Mouse (Mus musculus): Measurements from ENCODE around the gene Plpp6. TPM values are rescaled to one million over a fixed set of nuclear protein-coding genes. Genes with fewer than 3 reads are reported as not detected.
A peak's percentile ranks its signal among the peaks of the same experiment; 100 is the strongest.

Plpp6 gene
- polyA plus RNA-seq, 1 experiment from 2014 or later, result 8.8 TPM

- H3K9ac ChIP-seq (ENCODE audit: low read length), result 0 out of 2 replicates have a peak overlapping the region, but pooled peaks have one; percentile 4
- peaks cover 11% of the 10 kb centered on the region for H3K4me1 ChIP-seq (ENCODE audit: control insufficient read depth, insufficient read depth, low read length)
- 29% methylated on average over 9 of the region's 9 CpGs for WGBS
- no peak overlapping the region for H3K4me3 ChIP-seq (ENCODE audit: low read length)
- peak overlapping the region; percentile 87 for H3K27ac ChIP-seq (ENCODE audit: low read length)
- no peak overlapping the region for H3K4me2 ChIP-seq (ENCODE audit: low read depth, low read length)
- H3K36me3 ChIP-seq (ENCODE audit: control insufficient read depth, insufficient read depth), result no peaks in the 10 kb centered on the region
- peak; percentile 92 for ATAC-seq (replicated peaks; ENCODE audit: extremely low read depth, insufficient read depth, low FRiP score)
- no peaks in the 10 kb centered on the region for H3K9me3 ChIP-seq (replicated peaks; ENCODE audit: control insufficient read depth, low read length)
- no peaks in the 10 kb centered on the region for H3K27me3 ChIP-seq (ENCODE audit: control insufficient read depth, insufficient read depth, low read length)
Observed at GRCm38 (mm10) chr19:28940135-28940874, 23.4 kb upstream of the Plpp6 start.

GRCm38 (mm10) chr19:28941271-28941670 lies 22.5 kb upstream of the Plpp6 start:
- no peaks in the 10 kb centered on the region for H3K9me3 ChIP-seq (replicated peaks; ENCODE audit: control insufficient read depth, low read length)
- ATAC-seq (replicated peaks; ENCODE audit: extremely low read depth, insufficient read depth, low FRiP score), result no peak
- WGBS, result 49% methylated on average over 4 of the region's 4 CpGs

GRCm38 (mm10) chr19:28946782-28947181 lies 17.0 kb upstream of the Plpp6 start:
- Histone ChIP-seq H3K9ac (ENCODE audit: low read length) (no peak overlapping the region), H3K4me1 (ENCODE audit: control insufficient read depth, insufficient read depth, low read length) (peaks cover 12% of the 10 kb centered on the region), H3K4me2 (ENCODE audit: low read depth, low read length) (peak overlapping the region; percentile 30; the same call in 1 of the 2 replicates), H3K4me3 (ENCODE audit: low read length) (no peak overlapping the region), H3K9me3 (replicated peaks; ENCODE audit: control insufficient read depth, low read length) (no peaks in the 10 kb centered on the region), H3K27me3 (ENCODE audit: control insufficient read depth, insufficient read depth, low read length) (no peaks in the 10 kb centered on the region), H3K27ac (ENCODE audit: low read length) (peak overlapping the region; percentile 85), H3K36me3 (ENCODE audit: control insufficient read depth, insufficient read depth) (peaks cover 4% of the 10 kb centered on the region)
- ATAC-seq (replicated peaks; ENCODE audit: extremely low read depth, insufficient read depth, low FRiP score), result peak; percentile 83
- WGBS, result 7% methylated on average over 4 of the region's 4 CpGs

More at GRCm38 (mm10) chr19:28941271-28941670, 22.5 kb upstream of the Plpp6 start:
- H3K27me3 ChIP-seq (ENCODE audit: control insufficient read depth, insufficient read depth, low read length), result no peaks in the 10 kb centered on the region
- peak overlapping the region; percentile 87 for H3K27ac ChIP-seq (ENCODE audit: low read length)
- peaks cover 12% of the 10 kb centered on the region for H3K4me1 ChIP-seq (ENCODE audit: control insufficient read depth, insufficient read depth, low read length)
- no peak overlapping the region for H3K9ac ChIP-seq (ENCODE audit: low read length)
- no peak overlapping the region for H3K4me3 ChIP-seq (ENCODE audit: low read length)
- no peak overlapping the region for H3K4me2 ChIP-seq (ENCODE audit: low read depth, low read length)
- no peaks in the 10 kb centered on the region for H3K36me3 ChIP-seq (ENCODE audit: control insufficient read depth, insufficient read depth)

GRCm38 (mm10) chr19:28947311-28947710 lies 16.4 kb upstream of the Plpp6 start:
- H3K27ac ChIP-seq (ENCODE audit: low read length), result peak overlapping the region; percentile 85
- H3K27me3 ChIP-seq (ENCODE audit: control insufficient read depth, insufficient read depth, low read length), result no peaks in the 10 kb centered on the region
- no peak overlapping the region for H3K4me3 ChIP-seq (ENCODE audit: low read length)
- ATAC-seq (replicated peaks; ENCODE audit: extremely low read depth, insufficient read depth, low FRiP score), result no peak
- H3K9ac ChIP-seq (ENCODE audit: low read length), result no peak overlapping the region
- peaks cover 12% of the 10 kb centered on the region for H3K4me1 ChIP-seq (ENCODE audit: control insufficient read depth, insufficient read depth, low read length)
- WGBS, result 17% methylated on average over 2 of the region's 2 CpGs
- H3K4me2 ChIP-seq (ENCODE audit: low read depth, low read length), result no peak overlapping the region
- peaks cover 4% of the 10 kb centered on the region for H3K36me3 ChIP-seq (ENCODE audit: control insufficient read depth, insufficient read depth)
- no peaks in the 10 kb centered on the region for H3K9me3 ChIP-seq (replicated peaks; ENCODE audit: control insufficient read depth, low read length)

GRCm38 (mm10) chr19:28951251-28951650 lies 12.5 kb upstream of the Plpp6 start:
- 80% methylated on average over 5 of the region's 5 CpGs for WGBS
- H3K27me3 ChIP-seq (ENCODE audit: control insufficient read depth, insufficient read depth, low read length), result no peaks in the 10 kb centered on the region
- no peak overlapping the region for H3K27ac ChIP-seq (ENCODE audit: low read length)
- ATAC-seq (replicated peaks; ENCODE audit: extremely low read depth, insufficient read depth, low FRiP score), result no peak
- H3K9ac ChIP-seq (ENCODE audit: low read length), result no peak overlapping the region
- no peaks in the 10 kb centered on the region for H3K9me3 ChIP-seq (replicated peaks; ENCODE audit: control insufficient read depth, low read length)
- H3K4me3 ChIP-seq (ENCODE audit: low read length), result no peak overlapping the region
- H3K4me2 ChIP-seq (ENCODE audit: low read depth, low read length), result no peak overlapping the region
- H3K4me1 ChIP-seq (ENCODE audit: control insufficient read depth, insufficient read depth, low read length), result peaks cover 12% of the 10 kb centered on the region
- peaks cover 4% of the 10 kb centered on the region for H3K36me3 ChIP-seq (ENCODE audit: control insufficient read depth, insufficient read depth)

GRCm38 (mm10) chr19:28963113-28963512 lies 640 bp upstream of the Plpp6 start:
- H3K9me3 ChIP-seq (replicated peaks; ENCODE audit: control insufficient read depth, low read length), result no peaks in the 10 kb centered on the region
- H3K4me1 ChIP-seq (ENCODE audit: control insufficient read depth, insufficient read depth, low read length), result peaks cover 22% of the 10 kb centered on the region
- peak overlapping the region; percentile 83 for H3K9ac ChIP-seq (ENCODE audit: low read length)
- 31% methylated on average over 3 of the region's 3 CpGs for WGBS
- H3K4me3 ChIP-seq (ENCODE audit: low read length), result peak overlapping the region; percentile 65
- H3K27me3 ChIP-seq (ENCODE audit: control insufficient read depth, insufficient read depth, low read length), result no peaks in the 10 kb centered on the region
- no peak for ATAC-seq (replicated peaks; ENCODE audit: extremely low read depth, insufficient read depth, low FRiP score)
- H3K27ac ChIP-seq (ENCODE audit: low read length), result peak overlapping the region; percentile 95
- peak overlapping the region; percentile 73 for H3K4me2 ChIP-seq (ENCODE audit: low read depth, low read length)
- no peaks in the 10 kb centered on the region for H3K36me3 ChIP-seq (ENCODE audit: control insufficient read depth, insufficient read depth)

- H3K4me1 ChIP-seq (ENCODE audit: control insufficient read depth, insufficient read depth, low read length), result peaks cover 22% of the 10 kb centered on the region
- H3K9me3 ChIP-seq (replicated peaks; ENCODE audit: control insufficient read depth, low read length), result no peaks in the 10 kb centered on the region
- no peaks in the 10 kb centered on the region for H3K27me3 ChIP-seq (ENCODE audit: control insufficient read depth, insufficient read depth, low read length)
- H3K36me3 ChIP-seq (ENCODE audit: control insufficient read depth, insufficient read depth), result no peaks in the 10 kb centered on the region
- H3K27ac ChIP-seq (ENCODE audit: low read length), result peak overlapping the region; percentile 95
- WGBS, result 3% methylated on average over 4 of the region's 4 CpGs
- peak overlapping the region; percentile 65 for H3K4me3 ChIP-seq (ENCODE audit: low read length)
- peak overlapping the region; percentile 83 for H3K9ac ChIP-seq (ENCODE audit: low read length)
- H3K4me2 ChIP-seq (ENCODE audit: low read depth, low read length), result peak overlapping the region; percentile 73
- ATAC-seq (replicated peaks; ENCODE audit: extremely low read depth, insufficient read depth, low FRiP score), result no peak
Observed at GRCm38 (mm10) chr19:28963513-28963841, 276 bp upstream of the Plpp6 start.

GRCm38 (mm10) chr19:28964552-28964903 lies 775 bp downstream of the Plpp6 start:
- Histone ChIP-seq H3K4me1 (ENCODE audit: control insufficient read depth, insufficient read depth, low read length) (peaks cover 22% of the 10 kb centered on the region), H3K27ac (ENCODE audit: low read length) (peak overlapping the region; percentile 95), H3K4me2 (ENCODE audit: low read depth, low read length) (peak overlapping the region; percentile 73), H3K27me3 (ENCODE audit: control insufficient read depth, insufficient read depth, low read length) (no peaks in the 10 kb centered on the region), H3K4me3 (ENCODE audit: low read length) (peak overlapping the region; percentile 65), H3K9ac (ENCODE audit: low read length) (peak overlapping the region; percentile 83), H3K36me3 (ENCODE audit: control insufficient read depth, insufficient read depth) (no peaks in the 10 kb centered on the region), H3K9me3 (replicated peaks; ENCODE audit: control insufficient read depth, low read length) (no peaks in the 10 kb centered on the region)
- peak; percentile 23; the same call in 1 of the 2 replicates for ATAC-seq (replicated peaks; ENCODE audit: extremely low read depth, insufficient read depth, low FRiP score)
- 6% methylated on average over 16 of the region's 16 CpGs for WGBS

GRCm38 (mm10) chr19:28967652-28968051 lies 3.9 kb downstream of the Plpp6 start, which contains the start of gene 4430402I18Rik:
Gene 4430402I18Rik (minus strand): TSS chr19:28967800.
- WGBS, result 19% methylated on average over 11 of the region's 11 CpGs
- Histone ChIP-seq H3K9me3 (replicated peaks; ENCODE audit: control insufficient read depth, low read length) (no peaks in the 10 kb centered on the region), H3K4me1 (ENCODE audit: control insufficient read depth, insufficient read depth, low read length) (peaks cover 16% of the 10 kb centered on the region), H3K4me2 (ENCODE audit: low read depth, low read length) (peak within 1 kb of the TSS; percentile 36), H3K4me3 (ENCODE audit: low read length) (no peak within 1 kb of the TSS), H3K9ac (ENCODE audit: low read length) (no peak within 1 kb of the TSS), H3K27ac (ENCODE audit: low read length) (no peak within 1 kb of the TSS), H3K27me3 (ENCODE audit: control insufficient read depth, insufficient read depth, low read length) (no peaks in the 10 kb centered on the region), H3K36me3 (ENCODE audit: control insufficient read depth, insufficient read depth) (no peaks in the 10 kb centered on the region)
- no peak for ATAC-seq (replicated peaks; ENCODE audit: extremely low read depth, insufficient read depth, low FRiP score)
